Mouse (Mus musculus) T-cell, adult 66 days (primary cell): Measurements from ENCODE around the gene Nrk. TPM values are rescaled to one million over a fixed set of nuclear protein-coding genes. Genes with fewer than 3 reads are reported as not detected.

ENCODE experiments used
- total RNA-seq, 2 experiments: library from RNA; stranded (reverse); gene quantifications; 3 replicates in 1 of 2; 4 replicates in 1 of 2; pipeline ENCODE4 v1.2.4; 2023

Nrk gene
- not detected for total RNA-seq

GRCm38 (mm10) chrX:138914041-138914776 is at the start of gene Nrk:
Gene Nrk (plus strand): TSS chrX:138914430.

Other genes with a start within 250 kb of the Nrk start
- gene Serpina7, start 170.8 kb downstream of the Nrk start, total RNA-seq = not detected
- gene 4930513O06Rik, start 171.8 kb downstream of the Nrk start, total RNA-seq = not detected